Comparison of ENCODE assay signal across 8 mouse cellular contexts in genomic region chr6:29528561-29529443, GRCm38 (mm10). TPM values are rescaled to one million over a fixed set of nuclear protein-coding genes. Genes with fewer than 3 reads are reported as not detected.
DNase-seq lines count a peak whose midpoint lies in the region; ATAC-seq and TF ChIP-seq lines count a peak whose summit lies in the region.

No protein-coding gene starts in this region.

- TF ChIP-seq POLR2A in kidney, adult 2 months (IDR thresholded peaks at IDR 0.05; ENCODE audit: low read depth, low read length), result no peak

- H3K27me3 ChIP-seq in kidney, adult 2 months (replicated peaks; ENCODE audit: control insufficient read depth, insufficient read depth, low read length), result no peaks in the 10 kb centered on the region
- peaks cover 56% of the 10 kb centered on the region for H3K27me3 ChIP-seq in limb, embryonic 12.5 days
- peaks cover 39% of the 10 kb centered on the region; the same call in 1 of the 2 replicates for H3K27me3 ChIP-seq in forebrain, embryonic 15.5 days
- peaks cover 42% of the 10 kb centered on the region for H3K27me3 ChIP-seq in midbrain, embryonic 11.5 days (ENCODE audit: control insufficient read depth, insufficient read depth, low read length)

- no peaks in the 10 kb centered on the region for H3K9me3 ChIP-seq in limb, embryonic 12.5 days
- no peaks in the 10 kb centered on the region for H3K9me3 ChIP-seq in forebrain, embryonic 15.5 days
- no peaks in the 10 kb centered on the region for H3K9me3 ChIP-seq in midbrain, embryonic 11.5 days (ENCODE audit: control insufficient read depth, low read length)

- 43% methylated on average over 13 of the region's 13 CpGs for WGBS in kidney, adult 2 months
- 34% methylated on average over 13 of the region's 13 CpGs for WGBS in limb, embryonic 12.5 days
- 30% methylated on average over 13 of the region's 13 CpGs for WGBS in forebrain, embryonic 15.5 days
- WGBS in midbrain, embryonic 11.5 days, result 31% methylated on average over 13 of the region's 13 CpGs

- no peak for TF ChIP-seq CTCF in kidney, adult 2 months (conservative IDR thresholded peaks at IDR 0.05; ENCODE audit: insufficient read depth, insufficient read length, low read depth, low read length)

- H3K9ac ChIP-seq in limb, embryonic 12.5 days (replicated peaks), result no peak overlapping the region
- H3K9ac ChIP-seq in forebrain, embryonic 15.5 days (replicated peaks), result no peak overlapping the region
- no peak overlapping the region for H3K9ac ChIP-seq in midbrain, embryonic 11.5 days (ENCODE audit: low read length)

- DNase-seq in kidney, adult 2 months, result no peak
- DNase-seq in kidney, postnatal 14 days, result no peak
- DNase-seq in midbrain, embryonic 11.5 days (ENCODE audit: low spot score, missing footprints), result no peak
- DNase-seq in adrenal gland, adult 18-20 months (ENCODE audit: low spot score in 2 of 2), result no peak

- no peaks in the 10 kb centered on the region for H3K36me3 ChIP-seq in kidney, adult 2 months (ENCODE audit: control insufficient read depth, insufficient read depth, low read length)
- H3K36me3 ChIP-seq in limb, embryonic 12.5 days, result no peaks in the 10 kb centered on the region
- no peaks in the 10 kb centered on the region for H3K36me3 ChIP-seq in forebrain, embryonic 15.5 days
- H3K36me3 ChIP-seq in midbrain, embryonic 11.5 days (ENCODE audit: control insufficient read depth, insufficient read depth, low read length), result no peaks in the 10 kb centered on the region

- H3K4me1 ChIP-seq in kidney, adult 2 months (ENCODE audit: control insufficient read depth, insufficient read depth, low read length), result peaks cover 3% of the 10 kb centered on the region; the same call in 1 of the 2 replicates
- peaks cover 16% of the 10 kb centered on the region for H3K4me1 ChIP-seq in limb, embryonic 12.5 days (replicated peaks)
- peaks cover 17% of the 10 kb centered on the region for H3K4me1 ChIP-seq in forebrain, embryonic 15.5 days
- peaks cover 13% of the 10 kb centered on the region for H3K4me1 ChIP-seq in midbrain, embryonic 11.5 days (ENCODE audit: control insufficient read depth, insufficient read depth, low read length)

- 0 out of 2 replicates have a peak overlapping the region, but pooled peaks have one; percentile 99 for H3K4me2 ChIP-seq in limb, embryonic 12.5 days
- no peak overlapping the region for H3K4me2 ChIP-seq in forebrain, embryonic 15.5 days (replicated peaks)
- H3K4me2 ChIP-seq in midbrain, embryonic 11.5 days, result no peak overlapping the region

- no peak overlapping the region for H3K27ac ChIP-seq in kidney, adult 2 months (ENCODE audit: insufficient read depth, low read depth, low read length)
- no peak overlapping the region for H3K27ac ChIP-seq in limb, embryonic 12.5 days
- H3K27ac ChIP-seq in forebrain, embryonic 15.5 days (replicated peaks), result no peak overlapping the region
- no peak overlapping the region for H3K27ac ChIP-seq in midbrain, embryonic 11.5 days (ENCODE audit: low read depth, low read length)

- H3K4me3 ChIP-seq in kidney, adult 2 months (ENCODE audit: insufficient read depth, low read depth, low read length), result peak overlapping the region; percentile 0; the same call in 1 of the 2 replicates
- H3K4me3 ChIP-seq in limb, embryonic 12.5 days (replicated peaks), result no peak overlapping the region
- no peak overlapping the region for H3K4me3 ChIP-seq in forebrain, embryonic 15.5 days
- no peak overlapping the region for H3K4me3 ChIP-seq in midbrain, embryonic 11.5 days (ENCODE audit: low read depth, low read length)

- peak; percentile 36 for ATAC-seq in activated CD4-positive, CD25-positive, alpha-beta regulatory T cell, adult 4 months
- ATAC-seq in limb, embryonic 12.5 days (ENCODE audit: insufficient number of reproducible peaks, insufficient read depth, low FRiP score, low TSS enrichment, low read depth), result no peak
- ATAC-seq in neutrophil, adult 5-6 weeks (ENCODE audit: extremely low read depth, insufficient number of reproducible peaks, low FRiP score, poor library complexity, severe bottlenecking), result peak; percentile 68
- no peak for ATAC-seq in forebrain, embryonic 15.5 days (replicated peaks)
- ATAC-seq in midbrain, embryonic 11.5 days (ENCODE audit: low FRiP score), result no peak

RNA-seq across cellular contexts. Expression of gene Irf5, which starts 2.4 kb away (rescaled TPM):
- 17.0 and 19.1 TPM in 2 replicates for polyA plus RNA-seq in kidney, adult 2 months (2012; rRNA removed)
- 10 to 100 TPM; 18.5 to 22.0 TPM for polyA plus RNA-seq in activated CD4-positive, CD25-positive, alpha-beta regulatory T cell, adult 4 months (2017; shearing (Covaris generic))
- polyA plus RNA-seq in limb, embryonic 12.5 days (2016; fragmentation: Nextera tagmentation; extraction: Ambion mirVana), result 1.7 and 2.2 TPM in 2 replicates
- total RNA-seq in neutrophil, adult 5-6 weeks (2017), result 154 and 179 TPM in 2 replicates
- 1.3 and 1.4 TPM in 2 replicates for polyA plus RNA-seq in forebrain, embryonic 15.5 days (2015; fragmentation: Nextera tagmentation; extraction: Ambion mirVana)
- 1.2 and 1.6 TPM in 2 replicates for polyA plus RNA-seq in midbrain, embryonic 11.5 days (2014; fragmentation: Nextera tagmentation; extraction: Ambion mirVana)
- total RNA-seq in adrenal gland, adult 18-20 months (2021), result 1 to 10 TPM; 7.3 to 8.6 TPM

RNA-seq across cellular contexts. Expression of gene Kcp, which starts 21.1 kb away (rescaled TPM):
- polyA plus RNA-seq in kidney, adult 2 months (2012; rRNA removed), result 25.7 and 26.2 TPM in 2 replicates
- polyA plus RNA-seq in activated CD4-positive, CD25-positive, alpha-beta regulatory T cell, adult 4 months (2017; shearing (Covaris generic)), result under 1 TPM in 1 of 2 experiments, not detected in 1; 0.12 TPM
- polyA plus RNA-seq in limb, embryonic 12.5 days (2016; fragmentation: Nextera tagmentation; extraction: Ambion mirVana), result 38.7 and 41.6 TPM in 2 replicates
- total RNA-seq in neutrophil, adult 5-6 weeks (2017), result 0.12 TPM in 1 of 2 replicates, not detected in the other
- 9.6 and 13.3 TPM in 2 replicates for polyA plus RNA-seq in forebrain, embryonic 15.5 days (2015; fragmentation: Nextera tagmentation; extraction: Ambion mirVana)
- polyA plus RNA-seq in midbrain, embryonic 11.5 days (2014; fragmentation: Nextera tagmentation; extraction: Ambion mirVana), result 5.6 and 6.8 TPM in 2 replicates
- total RNA-seq in adrenal gland, adult 18-20 months (2021), result 1 to 10 TPM; 2.4 to 7.9 TPM

RNA-seq across cellular contexts. Expression of gene Atp6v1fnb, which starts 57.6 kb away (rescaled TPM):
- 0.17 TPM in 1 of 2 replicates, not detected in the other for polyA plus RNA-seq in kidney, adult 2 months (2012; rRNA removed)
- polyA plus RNA-seq in activated CD4-positive, CD25-positive, alpha-beta regulatory T cell, adult 4 months (2017; shearing (Covaris generic)), result not detected
- 0.64 TPM in 1 of 2 replicates, not detected in the other for polyA plus RNA-seq in limb, embryonic 12.5 days (2016; fragmentation: Nextera tagmentation; extraction: Ambion mirVana)
- total RNA-seq in neutrophil, adult 5-6 weeks (2017), result 5.1 and 7.6 TPM in 2 replicates
- polyA plus RNA-seq in forebrain, embryonic 15.5 days (2015; fragmentation: Nextera tagmentation; extraction: Ambion mirVana), result 0.29 TPM in 1 of 2 replicates, not detected in the other
- polyA plus RNA-seq in midbrain, embryonic 11.5 days (2014; fragmentation: Nextera tagmentation; extraction: Ambion mirVana), result 0.20 and 0.25 TPM in 2 replicates
- under 1 TPM in 1 of 2 experiments, not detected in 1; 0.93 TPM for total RNA-seq in adrenal gland, adult 18-20 months (2021)

Comparison
In these comparisons a context has a peak if more than half of its experiments do, and no peak if none do; other contexts are left out.
1. ATAC-seq: peak in activated CD4-positive, CD25-positive, alpha-beta regulatory T cell, adult 4 months (single experiment) and neutrophil, adult 5-6 weeks (single experiment); none in limb, embryonic 12.5 days (single experiment), forebrain, embryonic 15.5 days (single experiment) and midbrain, embryonic 11.5 days (single experiment).